Mouse (Mus musculus) myocyte (in vitro differentiated cells): ENCODE measurements around the gene Dcp1a.

ENCODE experiments used
- POLR2A ChIP-seq: IDR thresholded peaks from one replicate; pipeline ENCODE4 v1.6.1; 2011; ENCODE audit warnings: low read depth, mild to moderate bottlenecking, control low read depth, moderate library complexity; ENCODE audit not compliant: insufficient read length
- TCF12 ChIP-seq: IDR thresholded peaks from one replicate; pipeline ENCODE4 v1.6.1; 2011; ENCODE audit warnings: mild to moderate bottlenecking, control low read depth; ENCODE audit not compliant: poor library complexity, insufficient read depth, severe bottlenecking
- USF1 ChIP-seq: IDR thresholded peaks from one replicate; pipeline ENCODE4 v1.6.1; 2011; ENCODE audit warnings: low read depth, mild to moderate bottlenecking, control low read depth, moderate library complexity

DNA sequence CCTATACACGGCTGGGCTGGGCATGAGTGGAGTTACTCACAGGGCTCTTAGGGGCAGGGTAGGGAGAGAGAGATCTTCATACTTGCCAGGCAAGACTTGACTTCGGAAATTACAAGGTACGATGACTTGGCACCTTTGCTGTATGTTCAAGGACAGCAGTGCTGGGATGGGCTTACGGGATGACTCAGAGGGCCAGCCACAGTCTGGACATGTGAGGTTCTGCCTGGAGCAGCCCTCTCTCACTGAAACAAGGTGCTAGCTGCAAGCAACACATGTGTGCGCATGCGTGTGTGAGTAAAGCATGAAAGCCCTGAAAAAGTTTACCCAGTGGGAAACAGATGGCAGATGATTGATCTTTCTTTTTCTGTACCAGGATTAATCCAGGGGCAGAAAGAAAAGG, 52.6 kb downstream of the Dcp1a start:
- no peak for TF ChIP-seq POLR2A
- no peak for TF ChIP-seq TCF12
- TF ChIP-seq USF1: no peak
